Mouse (Mus musculus) adrenal gland, adult 2 months (tissue): ENCODE results near the gene Ebpl. TPM values are rescaled to one million over a fixed set of nuclear protein-coding genes. Genes with fewer than 3 reads are reported as not detected.

ENCODE experiments used
- DNase-seq: peaks from one replicate; pipeline ENCODE4 v3.0.0; 2021
- polyA plus RNA-seq: library from polyadenylated mRNA; depleted of rRNA; stranded (reverse); fragments of >200 nt; gene quantifications from 2 replicates; pipeline ENCODE4 v1.2.3, GENCODE M21; 2012
- total RNA-seq, 2 experiments: library from RNA; stranded (reverse); gene quantifications; 2 replicates each; pipeline ENCODE4 v1.2.3; 2021

The Ebpl gene
- total and polyA plus RNA-seq, 3 experiments, result 2.2 to 3.9 (median 2.6) TPM

GRCm38 (mm10) chr14:61327618-61328450 is 32.4 kb downstream of the Ebpl start:
- DNase-seq, result peak; percentile 71

GRCm38 (mm10) chr14:61327007-61327406 is 33.2 kb downstream of the Ebpl start:
- DNase-seq, result peak; percentile 45

GRCm38 (mm10) chr14:61322740-61323139 is 37.5 kb downstream of the Ebpl start:
- no peak for DNase-seq

GRCm38 (mm10) chr14:61321200-61321599 is 39.0 kb downstream of the Ebpl start:
- DNase-seq, result no peak

- DNase-seq, result peak; percentile 80
These were observed 39.5 kb downstream of the Ebpl start for GRCm38 (mm10) chr14:61320765-61321164.

GRCm38 (mm10) chr14:61316861-61317260 is 43.4 kb downstream of the Ebpl start:
- peak; percentile 66 for DNase-seq

- DNase-seq, result no peak
These were observed 49.3 kb downstream of the Ebpl start for GRCm38 (mm10) chr14:61310963-61311362.

GRCm38 (mm10) chr14:61310036-61310772 is 50.0 kb downstream of the Ebpl start:
- DNase-seq, result no peak

GRCm38 (mm10) chr14:61309593-61309992 is 50.6 kb downstream of the Ebpl start, which contains the start of gene Arl11:
Arl11 (plus strand) TSS chr14:61309753.
- no peak for DNase-seq

GRCm38 (mm10) chr14:61303969-61304609 is 56.1 kb downstream of the Ebpl start:
- DNase-seq, result no peak

GRCm38 (mm10) chr14:61302428-61302827 is 57.8 kb downstream of the Ebpl start:
- no peak for DNase-seq

- DNase-seq, result no peak
These were observed 58.9 kb downstream of the Ebpl start for GRCm38 (mm10) chr14:61301323-61301722.

GRCm38 (mm10) chr14:61299810-61300209 is 60.4 kb downstream of the Ebpl start:
- DNase-seq, result no peak

- peak; percentile 61 for DNase-seq
These were observed 65.5 kb downstream of the Ebpl start for GRCm38 (mm10) chr14:61294738-61295079.

- peak; percentile 75 for DNase-seq
These were observed 66.1 kb downstream of the Ebpl start for GRCm38 (mm10) chr14:61293884-61294737.

GRCm38 (mm10) chr14:61290664-61291063 is 69.6 kb downstream of the Ebpl start:
- peak; percentile 76 for DNase-seq

- no peak for DNase-seq
These were observed 71.5 kb downstream of the Ebpl start for GRCm38 (mm10) chr14:61288606-61289286.
